Mouse (Mus musculus) liver, adult 2 months (tissue): ENCODE data around the gene Ddah2.

Source experiments
- CTCF ChIP-seq: fragments of 200-500 bp; IDR thresholded peaks from 2 replicates; pipeline ENCODE4 v1.5.1; 2011; ENCODE audit warnings: low read depth, low read length, control low read depth
- POLR2A ChIP-seq: fragments of 200-500 bp; IDR thresholded peaks from 2 replicates; pipeline ENCODE4 v1.6.1; 2011; ENCODE audit warnings: low read length, control low read depth; ENCODE audit not compliant: insufficient read depth; ENCODE audit errors: extremely low read depth

GRCm38 (mm10) chr17:35031880-35032279 is 27.0 kb upstream of the Ddah2 start:
- no peak for TF ChIP-seq CTCF
- TF ChIP-seq POLR2A: no peak
